25 mouse cellular contexts compared by ENCODE assay signal in genomic region chr1:30783741-30784140, GRCm38 (mm10).
"Had no signal": no experiment of that assay in that cellular context is flagged by ENCODE, and none has a peak within 500 bp of the region (broad histone marks: within the 10 kb centered on the region; RNA-seq: fewer than 3 reads in every experiment).

No protein-coding gene starts in this region.

- H3K4me1 ChIP-seq: hindbrain, embryonic 10.5 days; hindbrain, embryonic 12.5 days; limb, embryonic 13.5 days; limb, embryonic 15.5 days; liver, embryonic 13.5 days; liver, embryonic 15.5 days had no signal

- H3K36me3 ChIP-seq: heart, embryonic 13.5 days; heart, embryonic 15.5 days; hindbrain, embryonic 10.5 days; hindbrain, embryonic 12.5 days; limb, embryonic 13.5 days; limb, embryonic 15.5 days; liver, embryonic 13.5 days; liver, embryonic 15.5 days had no signal

- ATAC-seq: forebrain, postnatal 0 days; hindbrain, embryonic 16.5 days; inflammation-experienced regulatory T-cells, adult 6 months had no signal

- H3K27me3 ChIP-seq: heart, embryonic 13.5 days; heart, embryonic 15.5 days; hindbrain, embryonic 12.5 days; limb, embryonic 13.5 days; limb, embryonic 15.5 days; liver, embryonic 13.5 days; liver, embryonic 15.5 days had no signal

- H3K4me2 ChIP-seq: heart, embryonic 11.5 days; heart, embryonic 13.5 days; heart, embryonic 15.5 days; hindbrain, embryonic 12.5 days; hindbrain, embryonic 14.5 days; limb, embryonic 13.5 days; limb, embryonic 15.5 days; liver, embryonic 13.5 days; liver, embryonic 15.5 days had no signal

- H3K4me3 ChIP-seq: heart, adult 2 months; heart, embryonic 13.5 days; heart, embryonic 15.5 days; hindbrain, embryonic 10.5 days; hindbrain, embryonic 12.5 days; layer of hippocampus, adult 2 months; left cerebral cortex, adult 2 months; limb, embryonic 13.5 days; limb, embryonic 15.5 days; liver, embryonic 13.5 days; liver, embryonic 15.5 days had no signal

- H3K27ac ChIP-seq: heart, adult 2 months; heart, embryonic 13.5 days; heart, embryonic 15.5 days; hindbrain, embryonic 10.5 days; hindbrain, embryonic 12.5 days; hindbrain, embryonic 14.5 days; layer of hippocampus, adult 2 months; left cerebral cortex, adult 2 months; limb, embryonic 13.5 days; limb, embryonic 15.5 days; liver, embryonic 13.5 days; liver, embryonic 15.5 days had no signal

- H3K9me3 ChIP-seq: heart, embryonic 13.5 days; heart, embryonic 15.5 days; hindbrain, embryonic 10.5 days; hindbrain, embryonic 12.5 days; limb, embryonic 13.5 days; limb, embryonic 15.5 days; liver, embryonic 13.5 days; liver, embryonic 15.5 days had no signal

- DNase-seq: forebrain, postnatal 0 days; gastrocnemius, postnatal 10 days; gastrocnemius, postnatal 25 days; heart, adult 2 months; heart, postnatal 4 days; kidney, adult 18-20 months; kidney, postnatal 10 days; kidney, postnatal 25 days; kidney, postnatal 4 days; left cerebral cortex, postnatal 4 days; liver, embryonic 13.5 days; lung, adult 18-20 months had no signal

- H3K9ac ChIP-seq: forebrain, postnatal 0 days; heart, embryonic 13.5 days; heart, embryonic 15.5 days; hindbrain, embryonic 12.5 days; hindbrain, embryonic 14.5 days; limb, embryonic 13.5 days; limb, embryonic 15.5 days; liver, embryonic 13.5 days; liver, embryonic 15.5 days had no signal
